Mouse (Mus musculus) retina, postnatal 1 day (tissue): ENCODE measurements around the gene Knop1.

Experiments
- DNase-seq: peaks from one replicate; pipeline ENCODE4 v3.0.0-alpha.2; 2012

Knop1 gene

DNA sequence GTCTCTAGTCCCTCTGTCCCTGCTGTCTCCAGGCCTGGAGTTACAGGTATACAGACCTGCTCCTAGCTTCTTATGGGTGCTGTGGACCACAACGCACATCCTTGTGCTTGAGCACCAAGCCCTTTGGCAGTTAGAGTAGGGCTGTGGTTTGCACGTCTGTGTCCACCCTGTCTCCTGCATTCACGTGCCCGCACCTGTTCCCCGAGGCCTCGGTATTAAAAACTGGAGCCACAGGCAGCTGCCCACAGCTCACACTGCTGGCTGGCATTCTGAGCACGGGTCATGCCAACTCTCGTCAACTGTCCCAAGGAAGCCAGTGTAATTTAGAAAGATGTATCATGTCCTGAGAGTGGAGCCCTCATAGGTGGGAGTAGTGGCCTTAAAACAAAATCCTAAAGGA lies 60.3 kb downstream of the Knop1 start:
- no peak for DNase-seq

DNA sequence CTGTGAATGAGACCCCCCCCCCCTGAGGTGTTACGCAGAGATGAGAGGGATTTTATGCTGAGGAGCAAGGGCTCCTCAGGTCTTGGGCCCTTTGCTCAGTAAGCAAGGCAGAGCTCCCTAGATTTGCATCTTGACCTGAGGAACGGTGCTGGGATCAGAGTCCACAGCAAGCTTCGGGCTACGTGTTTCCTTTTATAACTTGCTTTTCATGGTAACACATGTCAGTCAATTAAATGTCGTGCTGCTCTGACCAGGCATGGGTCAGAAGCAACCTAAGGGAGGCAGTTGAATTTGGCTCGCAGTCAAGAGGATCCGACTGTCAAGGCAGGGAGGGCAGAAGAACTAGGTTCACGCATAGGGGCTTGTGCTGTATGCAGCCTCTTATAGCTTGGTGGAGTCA lies 62.2 kb downstream of the Knop1 start:
- DNase-seq = no peak
